ENCODE assay signal across 27 mouse cellular contexts in genomic region chr7:24856460-24857120, GRCm38 (mm10). TPM values are rescaled to one million over a fixed set of nuclear protein-coding genes. Genes with fewer than 3 reads are reported as not detected.
DNase-seq lines count a peak whose midpoint lies in the region; ATAC-seq and TF ChIP-seq lines count a peak whose summit lies in the region.
"Had no signal": no experiment of that assay in that cellular context is flagged by ENCODE, and none has a peak within 500 bp of the region (broad histone marks: within the 10 kb centered on the region; RNA-seq: fewer than 3 reads in every experiment).

No protein-coding gene starts in this region.

- H3K4me3 ChIP-seq in hindbrain, embryonic 10.5 days = no peak overlapping the region
- no peak overlapping the region for H3K4me3 ChIP-seq in hindbrain, embryonic 11.5 days (ENCODE audit: low read depth, low read length)
- no peak overlapping the region for H3K4me3 ChIP-seq in ES-E14 (ENCODE audit: insufficient read depth in 1 of 2, low read depth in 1 of 2, low read length in 2 of 2, poor library complexity in 1 of 2, severe bottlenecking in 1 of 2)
- H3K4me3 ChIP-seq in embryonic facial prominence, embryonic 10.5 days = no peak overlapping the region
- H3K4me3 ChIP-seq: heart, embryonic 13.5 days had no signal

- H3K27me3 ChIP-seq in hindbrain, embryonic 10.5 days (ENCODE audit: insufficient read depth, poor library complexity, severe bottlenecking) = no peaks in the 10 kb centered on the region
- H3K27me3 ChIP-seq in hindbrain, embryonic 11.5 days (ENCODE audit: control insufficient read depth, insufficient read depth, low read length) = no peaks in the 10 kb centered on the region
- H3K27me3 ChIP-seq in embryonic facial prominence, embryonic 10.5 days (replicated peaks; ENCODE audit: low read depth, poor library complexity, severe bottlenecking) = no peaks in the 10 kb centered on the region
- H3K27me3 ChIP-seq: heart, embryonic 13.5 days; Patski had no signal

- H3K9ac ChIP-seq in hindbrain, embryonic 11.5 days (ENCODE audit: low read depth, low read length) = no peak overlapping the region
- peak overlapping the region; percentile 23; the same call in 1 of the 2 replicates for H3K9ac ChIP-seq in ES-E14 (ENCODE audit: insufficient read depth, low read depth, low read length, poor library complexity, severe bottlenecking)
- H3K9ac ChIP-seq: heart, embryonic 13.5 days had no signal

- H3K4me2 ChIP-seq in hindbrain, embryonic 11.5 days (replicated peaks; ENCODE audit: low read depth, low read length) = no peak overlapping the region
- H3K4me2 ChIP-seq: heart, embryonic 13.5 days had no signal

- H3K4me1 ChIP-seq in hindbrain, embryonic 10.5 days (replicated peaks) = peaks cover 24% of the 10 kb centered on the region
- no peaks in the 10 kb centered on the region for H3K4me1 ChIP-seq in hindbrain, embryonic 11.5 days (replicated peaks; ENCODE audit: control insufficient read depth, insufficient read depth, low read length)
- peaks cover 5 to 28% of the 10 kb centered on the region in 2 experiments; a peak in 3 of 4 replicates for H3K4me1 ChIP-seq in ES-E14 (ENCODE audit: control insufficient read depth in 2 of 2, insufficient read depth in 2 of 2, low read length in 2 of 2, poor library complexity in 1 of 2)
- peaks cover 22% of the 10 kb centered on the region for H3K4me1 ChIP-seq in embryonic facial prominence, embryonic 10.5 days

- H3K36me3 ChIP-seq in hindbrain, embryonic 10.5 days = no peaks in the 10 kb centered on the region
- H3K36me3 ChIP-seq in hindbrain, embryonic 11.5 days (ENCODE audit: control insufficient read depth, insufficient read depth, low read length) = no peaks in the 10 kb centered on the region
- H3K36me3 ChIP-seq in ES-E14 (ENCODE audit: control insufficient read depth, insufficient read depth, low read length, poor library complexity, severe bottlenecking) = no peaks in the 10 kb centered on the region
- H3K36me3 ChIP-seq in embryonic facial prominence, embryonic 10.5 days (replicated peaks) = no peaks in the 10 kb centered on the region
- H3K36me3 ChIP-seq: heart, embryonic 13.5 days had no signal

- no peak for ATAC-seq in hindbrain, embryonic 11.5 days (ENCODE audit: low FRiP score)
- peak; percentile 77 for ATAC-seq in megakaryocyte, adult 5-6 weeks (ENCODE audit: poor library complexity, severe bottlenecking)
- no peak for ATAC-seq in erythroid progenitor cell, adult 5-6 weeks (replicated peaks; ENCODE audit: low FRiP score, poor library complexity, severe bottlenecking)
- ATAC-seq: Patski had no signal

- H3K27ac ChIP-seq in hindbrain, embryonic 10.5 days = peak overlapping the region; percentile 59
- H3K27ac ChIP-seq in hindbrain, embryonic 11.5 days (ENCODE audit: low read depth, low read length) = no peak overlapping the region
- no peak overlapping the region for H3K27ac ChIP-seq in ES-E14 (ENCODE audit: insufficient read depth, low read depth, low read length, poor library complexity, severe bottlenecking)
- H3K27ac ChIP-seq in embryonic facial prominence, embryonic 10.5 days (replicated peaks) = peak overlapping the region; percentile 54; the same call in 1 of the 2 replicates
- H3K27ac ChIP-seq: heart, embryonic 13.5 days had no signal

- WGBS in hindbrain, embryonic 10.5 days = 31% methylated on average over 6 of the region's 6 CpGs
- 36% methylated on average over 6 of the region's 6 CpGs for WGBS in hindbrain, embryonic 11.5 days
- WGBS in embryonic facial prominence, embryonic 10.5 days = 33% methylated on average over 6 of the region's 6 CpGs

- peak; percentile 7 for DNase-seq in hindbrain, embryonic 10.5 days (ENCODE audit: low spot score)
- no peak for DNase-seq in hindbrain, embryonic 11.5 days (ENCODE audit: low spot score)
- no peak for DNase-seq in ES-E14 (ENCODE audit: low read depth, low spot score)
- DNase-seq in embryonic facial prominence, embryonic 10.5 days (ENCODE audit: low spot score) = no peak
- no peak for DNase-seq in testis, postnatal 10 days (ENCODE audit: low spot score)
- DNase-seq in cerebellum, adult 11-12 months = no peak
- DNase-seq: adrenal gland, postnatal 14 days; cerebellum, adult 11 months; cerebellum, postnatal 36 days; heart, adult 18-20 months; kidney, adult 11 months; layer of hippocampus, postnatal 36 days; lung, postnatal 10 days; thymus, postnatal 36 days had no signal

- no peaks in the 10 kb centered on the region for H3K9me3 ChIP-seq in hindbrain, embryonic 10.5 days
- H3K9me3 ChIP-seq in hindbrain, embryonic 11.5 days (ENCODE audit: control insufficient read depth, low read length) = no peaks in the 10 kb centered on the region
- no peaks in the 10 kb centered on the region for H3K9me3 ChIP-seq in ES-E14 (ENCODE audit: control insufficient read depth, insufficient read depth, low read depth, low read length)
- no peaks in the 10 kb centered on the region for H3K9me3 ChIP-seq in embryonic facial prominence, embryonic 10.5 days
- H3K9me3 ChIP-seq: heart, embryonic 13.5 days had no signal

- in situ Hi-C loops in ES-E14 (cut with MboI; ENCODE audit: low sequenced_read_pairs in 2 of 2, unreplicated experiment in 2 of 2) = no loop called here

TF ChIP-seq in ES-E14, 5 proteins besides CTCF, POLR2A, EP300 and RAD21:
- TF ChIP-seq ZC3H11A (IDR thresholded peaks at IDR 0.05; ENCODE audit: borderline replicate concordance, low read depth, low read length) (no peak), ZNF384 (IDR thresholded peaks at IDR 0.05; ENCODE audit: low read depth, low read length) (no peak), CHD2 (IDR thresholded peaks at IDR 0.05; ENCODE audit: low read depth, low read length) (no peak), HCFC1 (IDR thresholded peaks at IDR 0.05; ENCODE audit: borderline replicate concordance, insufficient read depth, low read length) (no peak), MAFK (IDR thresholded peaks at IDR 0.05; ENCODE audit: insufficient read depth, low read depth, low read length) (no peak)

RNA-seq across cellular contexts. Expression of gene Gm9844, which starts 5.4 kb away (rescaled TPM):
- polyA plus RNA-seq in hindbrain, embryonic 10.5 days (2016; fragmentation: Nextera tagmentation; extraction: Ambion mirVana) = 15.5 and 24.3 TPM in 2 replicates
- 20.9 and 23.6 TPM in 2 replicates for polyA plus RNA-seq in hindbrain, embryonic 11.5 days (2014; fragmentation: Nextera tagmentation; extraction: Ambion mirVana)
- 4.6 and 6.7 TPM in 2 replicates for total RNA-seq in ES-E14 (2012; rRNA removed)
- 14.4 and 18.5 TPM in 2 replicates for polyA plus RNA-seq in embryonic facial prominence, embryonic 10.5 days (2016; fragmentation: Nextera tagmentation; extraction: Ambion mirVana)
- total RNA-seq in megakaryocyte, adult 5-6 weeks (2015) = 9.6 and 10.0 TPM in 2 replicates
- total RNA-seq in megakaryocyte, adult 5-6 weeks (2017) = 40.8 and 73.5 TPM in 2 replicates
- total RNA-seq in erythroid progenitor cell, adult 5-6 weeks (2015; ENCODE audit: low replicate concordance) = not detected in 2 replicates
- 0.90 and 3.6 TPM in 2 replicates for total RNA-seq in erythroid progenitor cell, adult 5-6 weeks (2017; ENCODE audit: low replicate concordance)
- total RNA-seq: gastrocnemius, adult 8-10 months; heart, adult 18-20 months; heart, postnatal 25 days; layer of hippocampus, postnatal 36 days; liver, adult 2 months had no signal
- polyA plus RNA-seq: liver, adult 2 months had no signal

RNA-seq across cellular contexts. Expression of gene Lypd4, which starts 13.2 kb away (rescaled TPM):
- not detected in 2 replicates for polyA plus RNA-seq in hindbrain, embryonic 10.5 days (2016; fragmentation: Nextera tagmentation; extraction: Ambion mirVana)
- not detected in 2 replicates for polyA plus RNA-seq in hindbrain, embryonic 11.5 days (2014; fragmentation: Nextera tagmentation; extraction: Ambion mirVana)
- total RNA-seq in ES-E14 (2012; rRNA removed) = 0.18 TPM in 1 of 2 replicates, not detected in the other
- not detected in 2 replicates for polyA plus RNA-seq in embryonic facial prominence, embryonic 10.5 days (2016; fragmentation: Nextera tagmentation; extraction: Ambion mirVana)
- not detected in 2 replicates for total RNA-seq in megakaryocyte, adult 5-6 weeks (2015)
- not detected in 2 replicates for total RNA-seq in megakaryocyte, adult 5-6 weeks (2017)
- not detected in 2 replicates for total RNA-seq in erythroid progenitor cell, adult 5-6 weeks (2015; ENCODE audit: low replicate concordance)
- not detected in 2 replicates for total RNA-seq in erythroid progenitor cell, adult 5-6 weeks (2017; ENCODE audit: low replicate concordance)
- total RNA-seq: adrenal gland, postnatal 14 days; CH12.LX; gastrocnemius, adult 8-10 months; heart, adult 18-20 months; heart, postnatal 25 days; layer of hippocampus, postnatal 36 days; left cerebral cortex, postnatal 36 days; liver, adult 2 months had no signal
- polyA plus RNA-seq: embryonic facial prominence, embryonic 11.5 days; heart, embryonic 13.5 days; kidney, embryonic 16.5 days; large intestine, adult 2 months; liver, adult 2 months; neural tube, embryonic 11.5 days had no signal

RNA-seq across cellular contexts. Expression of gene Dmrtc2, which starts 13.3 kb away (rescaled TPM):
- not detected in 2 replicates for polyA plus RNA-seq in hindbrain, embryonic 10.5 days (2016; fragmentation: Nextera tagmentation; extraction: Ambion mirVana)
- 0.14 TPM in 1 of 2 replicates, not detected in the other for polyA plus RNA-seq in hindbrain, embryonic 11.5 days (2014; fragmentation: Nextera tagmentation; extraction: Ambion mirVana)
- 0.53 and 0.54 TPM in 2 replicates for total RNA-seq in ES-E14 (2012; rRNA removed)
- not detected in 2 replicates for polyA plus RNA-seq in embryonic facial prominence, embryonic 10.5 days (2016; fragmentation: Nextera tagmentation; extraction: Ambion mirVana)
- total RNA-seq in megakaryocyte, adult 5-6 weeks (2015) = not detected in 2 replicates
- total RNA-seq in megakaryocyte, adult 5-6 weeks (2017) = not detected in 2 replicates
- total RNA-seq in erythroid progenitor cell, adult 5-6 weeks (2015; ENCODE audit: low replicate concordance) = not detected in 2 replicates
- total RNA-seq in erythroid progenitor cell, adult 5-6 weeks (2017; ENCODE audit: low replicate concordance) = not detected in 2 replicates
- total RNA-seq: adrenal gland, postnatal 14 days; CH12.LX; gastrocnemius, adult 8-10 months; heart, adult 18-20 months; heart, postnatal 25 days; layer of hippocampus, postnatal 36 days; left cerebral cortex, postnatal 36 days; liver, adult 2 months had no signal
- polyA plus RNA-seq: embryonic facial prominence, embryonic 11.5 days; kidney, embryonic 16.5 days; large intestine, adult 2 months; liver, adult 2 months; neural tube, embryonic 11.5 days; Patski had no signal

RNA-seq across cellular contexts. Expression of gene Rps19, which starts 27.6 kb away (rescaled TPM):
- polyA plus RNA-seq in hindbrain, embryonic 10.5 days (2016; fragmentation: Nextera tagmentation; extraction: Ambion mirVana) = 1,985 and 2,165 TPM in 2 replicates
- polyA plus RNA-seq in hindbrain, embryonic 11.5 days (2014; fragmentation: Nextera tagmentation; extraction: Ambion mirVana) = 1,792 and 1,821 TPM in 2 replicates
- 2,686 and 2,786 TPM in 2 replicates for total RNA-seq in ES-E14 (2012; rRNA removed)
- 2,181 and 2,235 TPM in 2 replicates for polyA plus RNA-seq in embryonic facial prominence, embryonic 10.5 days (2016; fragmentation: Nextera tagmentation; extraction: Ambion mirVana)
- 1,493 and 1,909 TPM in 2 replicates for total RNA-seq in megakaryocyte, adult 5-6 weeks (2015)
- 575 and 756 TPM in 2 replicates for total RNA-seq in megakaryocyte, adult 5-6 weeks (2017)
- 818 and 840 TPM in 2 replicates for total RNA-seq in erythroid progenitor cell, adult 5-6 weeks (2015; ENCODE audit: low replicate concordance)
- 217 and 310 TPM in 2 replicates for total RNA-seq in erythroid progenitor cell, adult 5-6 weeks (2017; ENCODE audit: low replicate concordance)

RNA-seq across cellular contexts. Expression of gene Cd79a, which starts 40.6 kb away (rescaled TPM):
- polyA plus RNA-seq in hindbrain, embryonic 10.5 days (2016; fragmentation: Nextera tagmentation; extraction: Ambion mirVana) = 0.13 and 0.29 TPM in 2 replicates
- polyA plus RNA-seq in hindbrain, embryonic 11.5 days (2014; fragmentation: Nextera tagmentation; extraction: Ambion mirVana) = 0.39 TPM in 1 of 2 replicates, not detected in the other
- total RNA-seq in ES-E14 (2012; rRNA removed) = 1.3 and 1.5 TPM in 2 replicates
- polyA plus RNA-seq in embryonic facial prominence, embryonic 10.5 days (2016; fragmentation: Nextera tagmentation; extraction: Ambion mirVana) = 0.26 and 0.40 TPM in 2 replicates
- total RNA-seq in megakaryocyte, adult 5-6 weeks (2015) = 0.64 and 1.0 TPM in 2 replicates
- total RNA-seq in megakaryocyte, adult 5-6 weeks (2017) = 0.18 and 0.24 TPM in 2 replicates
- total RNA-seq in erythroid progenitor cell, adult 5-6 weeks (2015; ENCODE audit: low replicate concordance) = 56.2 and 74.6 TPM in 2 replicates
- total RNA-seq in erythroid progenitor cell, adult 5-6 weeks (2017; ENCODE audit: low replicate concordance) = 12.7 and 14.7 TPM in 2 replicates
- polyA plus RNA-seq: Patski had no signal

Comparison
In these comparisons a context has a peak if more than half of its experiments do, and no peak if none do; other contexts are left out.
1. H3K27ac ChIP-seq: peak in hindbrain, embryonic 10.5 days (single experiment) and embryonic facial prominence, embryonic 10.5 days (single experiment); none in hindbrain, embryonic 11.5 days (single experiment) and ES-E14 (single experiment).